Mouse (Mus musculus) lung, postnatal 36 days (tissue): ENCODE data around the gene Pde10a.

Source experiments
- DNase-seq: peaks from one replicate; pipeline ENCODE4 v3.0.0; 2022; ENCODE audit warnings: mixed read lengths

Pde10a gene

GRCm38 (mm10) chr17:8526815-8527261 lies 1.7 kb downstream of the Pde10a start:
- DNase-seq, result no peak

GRCm38 (mm10) chr17:8528641-8529040 lies 3.5 kb downstream of the Pde10a start:
- no peak for DNase-seq

DNA sequence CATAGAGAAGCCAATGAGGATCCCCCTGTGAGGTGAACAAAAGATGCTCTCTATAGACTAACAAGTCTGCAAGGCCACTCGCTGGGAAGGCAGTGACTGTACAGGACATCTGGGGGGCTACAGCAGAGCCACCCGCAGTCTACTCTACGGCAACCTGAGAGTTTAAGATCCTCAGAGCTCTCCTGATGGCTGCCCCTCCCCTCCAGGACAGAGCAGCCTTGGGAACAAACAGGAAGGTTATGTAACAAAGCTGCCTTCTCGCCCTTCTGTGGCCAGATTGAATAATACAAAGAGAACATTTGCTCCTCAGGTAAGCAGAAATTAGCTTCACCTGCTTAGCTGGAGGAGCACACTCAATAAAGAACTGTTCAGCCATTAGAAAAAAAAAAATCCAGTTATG lies 7.4 kb downstream of the Pde10a start:
- DNase-seq, result no peak

DNA sequence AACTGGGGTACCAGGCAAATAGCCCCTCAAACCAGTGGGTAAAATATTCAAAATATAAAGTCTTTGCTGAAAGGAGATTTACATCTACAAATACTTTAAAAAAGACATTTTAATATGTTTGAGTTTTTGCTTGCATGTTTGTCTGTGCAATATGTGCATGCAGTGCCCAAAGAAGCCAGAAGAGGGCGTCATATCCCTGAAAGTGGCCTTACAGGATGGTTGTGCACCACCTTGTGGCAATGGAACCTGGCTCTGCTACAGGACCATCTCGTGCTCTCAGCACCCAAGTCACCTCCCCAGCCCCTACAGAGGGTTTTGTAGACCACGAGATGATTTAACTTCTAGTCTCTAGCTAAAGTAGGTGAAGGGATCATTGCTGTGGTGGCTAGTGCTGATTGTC lies 8.7 kb downstream of the Pde10a start:
- no peak for DNase-seq

DNA sequence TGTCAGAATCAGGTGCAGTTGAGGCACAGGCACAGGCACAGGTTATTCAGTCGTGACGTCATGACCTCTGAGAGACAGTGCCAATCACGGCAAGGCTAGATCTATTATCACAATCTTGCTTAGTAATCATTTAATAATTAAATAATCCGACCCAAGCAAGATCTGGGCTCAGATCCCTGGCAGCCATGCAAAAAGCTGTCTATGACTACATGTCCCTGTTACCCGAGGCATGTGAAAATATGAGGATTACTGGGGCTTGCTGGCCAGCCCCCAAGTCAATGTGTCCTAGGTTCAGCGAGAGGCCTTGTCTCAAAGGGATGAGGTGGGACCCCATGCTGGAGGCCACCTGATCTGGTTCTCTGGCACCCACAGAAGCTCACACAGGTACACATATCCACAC lies 11.3 kb downstream of the Pde10a start:
- no peak for DNase-seq

- DNase-seq, result peak; percentile 4
Observed at GRCm38 (mm10) chr17:8538102-8538501, 12.9 kb downstream of the Pde10a start.

GRCm38 (mm10) chr17:8541974-8542538 lies 16.9 kb downstream of the Pde10a start:
- no peak for DNase-seq

DNA sequence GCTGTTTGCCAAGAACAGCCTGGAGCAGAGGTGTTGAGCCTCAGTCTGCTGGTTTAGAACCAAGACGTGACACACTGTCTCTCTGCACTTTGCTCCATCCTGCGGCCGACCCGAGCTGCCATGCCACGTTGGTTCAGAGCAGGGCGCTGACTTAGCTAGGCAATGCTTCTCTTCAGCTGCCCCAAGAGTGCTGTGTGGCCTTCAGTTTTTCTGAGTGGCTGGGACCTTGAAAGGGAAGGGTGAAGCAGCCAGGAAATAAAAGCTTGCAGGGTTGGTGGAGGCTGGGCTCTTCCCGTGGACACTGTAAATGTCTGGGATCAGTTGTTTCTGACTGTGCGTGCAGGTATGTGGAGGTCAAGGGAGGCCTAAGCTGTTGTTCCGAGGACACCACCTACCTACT lies 21.2 kb downstream of the Pde10a start:
- DNase-seq, result no peak

GRCm38 (mm10) chr17:8548733-8549132 lies 23.6 kb downstream of the Pde10a start:
- DNase-seq, result no peak

- no peak for DNase-seq
Observed at GRCm38 (mm10) chr17:8551641-8552040, 26.5 kb downstream of the Pde10a start.

- no peak for DNase-seq
Observed at GRCm38 (mm10) chr17:8552346-8553035, 27.3 kb downstream of the Pde10a start.

DNA sequence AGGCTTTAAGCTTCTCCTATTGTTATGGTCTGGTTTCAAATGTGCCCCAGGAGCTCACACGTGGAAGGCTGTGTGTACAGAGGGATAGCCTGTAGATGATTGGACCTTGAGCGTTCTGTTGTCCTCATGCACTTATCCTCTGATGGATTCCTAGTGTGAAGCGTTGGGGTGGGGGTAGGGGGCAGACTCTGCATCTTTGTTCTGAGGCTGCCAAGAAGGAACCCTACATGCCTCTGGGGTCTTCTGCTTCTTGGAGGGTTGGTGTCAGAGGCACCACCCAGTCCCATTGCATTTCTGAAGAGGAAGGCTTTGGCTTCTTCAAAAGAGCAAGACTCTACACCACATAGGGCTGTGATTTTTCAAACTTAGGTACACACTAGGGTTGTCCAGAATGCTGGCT lies 28.4 kb downstream of the Pde10a start:
- DNase-seq, result no peak

GRCm38 (mm10) chr17:8554219-8554618 lies 29.0 kb downstream of the Pde10a start:
- no peak for DNase-seq

DNA sequence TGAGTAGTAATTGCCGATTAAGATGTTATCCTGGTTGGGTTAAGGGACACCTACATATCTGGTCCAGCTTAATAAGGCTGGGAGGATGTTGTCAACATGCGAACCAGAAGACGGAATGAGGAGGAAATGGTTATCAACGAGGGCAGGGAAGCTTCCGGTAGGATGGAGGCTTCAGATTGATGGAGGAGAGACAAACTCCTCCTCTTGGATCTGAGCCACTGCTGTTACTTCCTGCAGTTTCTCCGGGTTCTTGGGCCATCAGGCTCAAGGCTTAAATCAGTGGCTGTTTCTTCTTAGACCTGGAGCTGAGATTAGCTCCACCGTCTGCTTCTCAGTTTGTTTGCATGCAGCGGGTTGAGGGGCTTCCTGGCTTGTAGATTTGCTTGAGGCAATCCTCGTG lies 30.6 kb downstream of the Pde10a start:
- DNase-seq, result no peak

- no peak for DNase-seq
Observed at GRCm38 (mm10) chr17:8556223-8556622, 31.1 kb downstream of the Pde10a start.

DNA sequence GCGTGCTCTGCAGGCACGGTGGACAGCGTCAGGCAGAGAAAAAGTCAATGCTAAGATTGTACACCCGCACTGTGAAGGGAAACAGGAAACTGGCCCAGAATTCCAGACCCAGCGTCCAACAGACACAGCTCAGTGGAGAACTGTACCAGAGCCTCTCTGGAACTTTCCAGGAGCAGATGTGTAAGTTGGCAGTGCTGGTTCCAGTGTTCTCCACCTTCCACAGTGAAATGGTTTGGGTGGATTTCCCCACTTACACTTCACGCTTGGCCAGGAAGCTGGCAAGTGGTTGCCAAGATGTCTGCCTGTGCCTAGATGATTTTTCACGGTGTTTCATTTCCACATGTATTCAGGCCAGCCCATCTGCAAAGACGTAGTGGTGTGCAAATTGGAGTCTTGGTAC lies 32.8 kb downstream of the Pde10a start:
- DNase-seq, result no peak

GRCm38 (mm10) chr17:8562101-8562885 lies 37.1 kb downstream of the Pde10a start:
- no peak for DNase-seq

DNA sequence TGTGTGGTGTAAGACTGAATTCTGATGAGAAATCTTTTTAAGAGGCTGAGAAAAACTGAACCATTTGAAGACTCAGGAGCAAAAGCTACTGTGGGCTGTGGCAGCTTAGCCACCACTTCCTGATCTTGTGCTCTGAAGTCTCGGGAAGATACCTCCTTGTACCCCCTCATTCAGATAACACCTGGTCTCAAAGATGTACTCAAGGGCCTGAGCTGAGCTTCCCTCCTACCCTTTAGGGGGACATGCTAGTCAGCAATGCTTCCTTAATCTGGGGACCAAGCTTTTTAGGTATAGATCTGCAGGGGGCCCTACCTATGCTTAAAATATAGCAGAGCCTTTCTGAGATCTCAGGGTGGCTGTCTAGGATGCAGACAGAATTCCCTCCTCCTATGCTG lies 37.7 kb downstream of the Pde10a start:
- no peak for DNase-seq

- DNase-seq, result no peak
Observed at GRCm38 (mm10) chr17:8566850-8567249, 41.7 kb downstream of the Pde10a start, which contains the start of gene Gm17087. Gm17087 (minus strand) TSS chr17:8566950.

DNA sequence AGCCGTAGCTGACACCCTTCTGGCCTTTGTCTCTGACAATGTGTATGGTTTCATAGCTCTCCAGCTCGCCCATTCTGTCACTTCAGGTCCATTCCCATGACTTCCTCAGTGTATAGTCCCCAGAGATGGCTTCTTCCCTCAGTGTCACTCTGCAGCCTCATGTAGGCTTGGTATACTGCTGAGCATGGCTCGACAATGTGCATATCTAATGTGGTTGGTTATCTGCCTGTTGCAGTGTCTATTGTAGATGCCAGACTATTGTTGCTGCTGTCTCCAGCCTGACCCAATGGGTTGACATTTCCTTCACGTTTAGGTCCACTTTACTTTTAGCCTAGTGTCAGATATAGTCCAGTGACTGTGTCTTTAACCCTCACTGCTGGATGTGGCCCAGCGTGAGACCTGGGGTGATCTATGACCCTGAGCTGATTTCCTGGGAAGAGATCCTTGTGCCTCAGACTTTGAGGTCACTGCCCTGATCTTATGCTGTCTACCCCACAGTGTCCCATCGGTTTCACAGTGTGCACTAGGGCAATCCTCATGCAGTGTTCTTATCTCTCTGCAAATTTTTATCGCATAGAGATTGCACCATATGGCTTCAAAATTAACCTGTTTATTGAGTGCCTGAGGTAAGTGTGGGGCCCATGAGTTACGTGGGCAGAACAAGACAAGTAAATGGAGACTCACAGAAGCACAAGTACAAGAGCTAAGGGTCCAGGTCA lies 48.5 kb downstream of the Pde10a start:
- no peak for DNase-seq

DNA sequence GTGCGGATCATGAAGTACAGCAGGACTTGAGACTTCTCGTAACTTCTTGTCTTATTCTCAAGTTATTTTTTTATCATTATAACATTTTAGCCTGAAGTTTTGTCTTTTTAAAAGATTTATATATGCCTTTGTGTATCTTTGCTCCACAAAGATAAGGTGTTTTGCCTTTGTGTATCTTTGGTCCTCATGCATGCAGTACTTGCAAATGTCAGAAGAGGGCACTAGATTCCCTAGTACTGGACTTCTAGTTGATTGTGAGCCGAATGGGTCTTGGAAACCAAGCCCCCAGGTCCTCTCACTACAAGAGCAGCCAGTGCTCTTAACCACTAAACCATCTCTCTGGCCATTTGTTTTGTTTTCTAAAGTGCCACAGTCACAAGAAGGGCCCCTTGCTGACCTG lies 55.2 kb downstream of the Pde10a start:
- peak; percentile 17 for DNase-seq

DNA sequence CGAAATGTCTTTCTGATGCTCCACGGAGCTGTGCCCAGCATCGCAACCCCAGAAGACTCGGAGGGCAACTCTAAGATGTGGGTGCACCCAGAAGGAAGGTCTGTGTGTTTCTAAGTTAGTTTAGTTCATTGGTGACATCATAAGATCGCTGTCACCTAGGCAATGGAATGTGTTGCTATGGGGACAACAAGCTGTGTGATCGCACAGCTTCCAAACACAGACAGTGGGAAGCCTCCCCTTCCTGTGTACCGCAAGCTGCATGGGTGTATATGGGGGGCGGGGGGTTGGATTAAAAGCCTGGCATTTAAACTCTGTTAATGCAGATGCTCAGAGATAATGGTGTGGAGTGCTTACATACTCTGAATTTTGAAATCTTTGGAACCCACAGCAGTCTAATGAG lies 56.4 kb downstream of the Pde10a start:
- no peak for DNase-seq
